Mouse (Mus musculus): ENCODE data around the gene Grin2c. TPM values are rescaled to one million over a fixed set of nuclear protein-coding genes. Genes with fewer than 3 reads are reported as not detected.
A peak's percentile ranks its signal among the peaks of the same experiment; 100 is the strongest.

Grin2c gene
- polyA plus RNA-seq, 1 experiment from 2014 or later: 0.09 TPM

- ATAC-seq: no peak
- no peak overlapping the region for H3K9ac ChIP-seq
- no peaks in the 10 kb centered on the region; the same call in 1 of the 2 replicates for H3K27me3 ChIP-seq (replicated peaks)
- WGBS: 84% methylated on average over 11 of the region's 11 CpGs
- H3K4me1 ChIP-seq (replicated peaks): peaks cover 24% of the 10 kb centered on the region
- no peak overlapping the region for H3K4me2 ChIP-seq (replicated peaks)
- no peak overlapping the region for H3K27ac ChIP-seq
- no peaks in the 10 kb centered on the region for H3K9me3 ChIP-seq
- no peak overlapping the region for H3K4me3 ChIP-seq (replicated peaks)
- no peaks in the 10 kb centered on the region for H3K36me3 ChIP-seq
Measured at GRCm38 (mm10) chr11:115223451-115223850, 43.6 kb downstream of the Grin2c start.

GRCm38 (mm10) chr11:115222570-115222969, 44.5 kb downstream of the Grin2c start:
- Histone ChIP-seq H3K9ac (no peak overlapping the region), H3K36me3 (no peaks in the 10 kb centered on the region), H3K27me3 (replicated peaks) (no peaks in the 10 kb centered on the region; the same call in 1 of the 2 replicates), H3K4me1 (replicated peaks) (peaks cover 24% of the 10 kb centered on the region), H3K9me3 (no peaks in the 10 kb centered on the region), H3K4me2 (replicated peaks) (no peak overlapping the region), H3K27ac (no peak overlapping the region), H3K4me3 (replicated peaks) (no peak overlapping the region)
- 29% methylated on average over 5 of the region's 5 CpGs for WGBS
- ATAC-seq: no peak

GRCm38 (mm10) chr11:115222077-115222476, 45.0 kb downstream of the Grin2c start:
- Histone ChIP-seq H3K9ac (no peak overlapping the region), H3K36me3 (no peaks in the 10 kb centered on the region), H3K4me1 (replicated peaks) (peaks cover 23% of the 10 kb centered on the region), H3K27me3 (replicated peaks) (no peaks in the 10 kb centered on the region; the same call in 1 of the 2 replicates), H3K4me3 (replicated peaks) (no peak overlapping the region), H3K27ac (no peak overlapping the region), H3K9me3 (no peaks in the 10 kb centered on the region), H3K4me2 (replicated peaks) (no peak overlapping the region)
- 37% methylated on average over 12 of the region's 12 CpGs for WGBS
- ATAC-seq: no peak

- no peak overlapping the region for H3K9ac ChIP-seq
- H3K36me3 ChIP-seq: no peaks in the 10 kb centered on the region
- H3K4me2 ChIP-seq (replicated peaks): no peak overlapping the region
- H3K9me3 ChIP-seq: no peaks in the 10 kb centered on the region
- no peak; the same call in 1 of the 2 replicates for ATAC-seq
- no peak overlapping the region for H3K27ac ChIP-seq
- no peak overlapping the region for H3K4me3 ChIP-seq (replicated peaks)
- WGBS: 84% methylated on average over 10 of the region's 10 CpGs
- H3K4me1 ChIP-seq (replicated peaks): peaks cover 19% of the 10 kb centered on the region
- no peaks in the 10 kb centered on the region; the same call in 1 of the 2 replicates for H3K27me3 ChIP-seq (replicated peaks)
Measured at GRCm38 (mm10) chr11:115219685-115220084, 47.4 kb downstream of the Grin2c start.

GRCm38 (mm10) chr11:115219263-115219662, 47.8 kb downstream of the Grin2c start:
- Histone ChIP-seq H3K9me3 (no peaks in the 10 kb centered on the region), H3K27ac (no peak overlapping the region), H3K36me3 (no peaks in the 10 kb centered on the region), H3K27me3 (replicated peaks) (no peaks in the 10 kb centered on the region; the same call in 1 of the 2 replicates), H3K4me1 (replicated peaks) (peaks cover 19% of the 10 kb centered on the region), H3K9ac (no peak overlapping the region), H3K4me2 (replicated peaks) (no peak overlapping the region), H3K4me3 (replicated peaks) (no peak overlapping the region)
- ATAC-seq: peak; percentile 57
- WGBS: 49% methylated on average over 9 of the region's 9 CpGs

GRCm38 (mm10) chr11:115217439-115218410, 49.3 kb downstream of the Grin2c start:
- H3K27me3 ChIP-seq (replicated peaks): no peaks in the 10 kb centered on the region
- no peak overlapping the region for H3K9ac ChIP-seq
- WGBS: 57% methylated on average over 18 of the region's 18 CpGs
- no peaks in the 10 kb centered on the region for H3K36me3 ChIP-seq
- ATAC-seq: no peak
- no peak overlapping the region for H3K4me3 ChIP-seq (replicated peaks)
- no peaks in the 10 kb centered on the region for H3K9me3 ChIP-seq
- H3K27ac ChIP-seq: no peak overlapping the region
- no peak overlapping the region for H3K4me2 ChIP-seq (replicated peaks)
- peaks cover 15% of the 10 kb centered on the region for H3K4me1 ChIP-seq (replicated peaks)

GRCm38 (mm10) chr11:115215123-115215522, 51.9 kb downstream of the Grin2c start:
- H3K4me3 ChIP-seq (replicated peaks): no peak overlapping the region
- H3K4me2 ChIP-seq (replicated peaks): no peak overlapping the region
- ATAC-seq: no peak
- H3K9me3 ChIP-seq: no peaks in the 10 kb centered on the region
- H3K4me1 ChIP-seq (replicated peaks): peaks cover 8% of the 10 kb centered on the region; the same call in 1 of the 2 replicates
- no peak overlapping the region for H3K9ac ChIP-seq
- H3K27me3 ChIP-seq (replicated peaks): no peaks in the 10 kb centered on the region
- no peak overlapping the region for H3K27ac ChIP-seq
- 37% methylated on average over 4 of the region's 5 CpGs for WGBS
- H3K36me3 ChIP-seq: no peaks in the 10 kb centered on the region

GRCm38 (mm10) chr11:115212116-115212515, 54.9 kb downstream of the Grin2c start:
- 44% methylated on average over 13 of the region's 13 CpGs for WGBS

GRCm38 (mm10) chr11:115209958-115210357, 57.1 kb downstream of the Grin2c start:
- H3K4me2 ChIP-seq (replicated peaks): no peak overlapping the region
- H3K9ac ChIP-seq: no peak overlapping the region
- no peaks in the 10 kb centered on the region for H3K4me1 ChIP-seq (replicated peaks)
- H3K4me3 ChIP-seq (replicated peaks): no peak overlapping the region
- no peaks in the 10 kb centered on the region for H3K9me3 ChIP-seq
- ATAC-seq: no peak
- WGBS: 77% methylated on average over 7 of the region's 7 CpGs
- 0 out of 2 replicates have a peak, but pooled peaks cover 3% of the 10 kb centered on the region for H3K36me3 ChIP-seq
- H3K27ac ChIP-seq: no peak overlapping the region
- no peaks in the 10 kb centered on the region for H3K27me3 ChIP-seq (replicated peaks)

More at GRCm38 (mm10) chr11:115212116-115212515, 54.9 kb downstream of the Grin2c start:
- ATAC-seq: no peak
- H3K4me3 ChIP-seq (replicated peaks): no peak overlapping the region
- H3K36me3 ChIP-seq: no peaks in the 10 kb centered on the region
- H3K4me2 ChIP-seq (replicated peaks): no peak overlapping the region
- H3K4me1 ChIP-seq (replicated peaks): no peaks in the 10 kb centered on the region
- no peaks in the 10 kb centered on the region for H3K9me3 ChIP-seq
- no peak overlapping the region for H3K9ac ChIP-seq
- H3K27me3 ChIP-seq (replicated peaks): no peaks in the 10 kb centered on the region
- H3K27ac ChIP-seq: no peak overlapping the region

GRCm38 (mm10) chr11:115208776-115209732, 58.0 kb downstream of the Grin2c start:
- no peak for ATAC-seq
- H3K27me3 ChIP-seq (replicated peaks): no peaks in the 10 kb centered on the region
- H3K4me1 ChIP-seq (replicated peaks): no peaks in the 10 kb centered on the region
- no peak overlapping the region for H3K27ac ChIP-seq
- no peak overlapping the region for H3K9ac ChIP-seq
- no peak overlapping the region for H3K4me2 ChIP-seq (replicated peaks)
- 0 out of 2 replicates have a peak, but pooled peaks cover 3% of the 10 kb centered on the region for H3K36me3 ChIP-seq
- H3K9me3 ChIP-seq: no peaks in the 10 kb centered on the region
- 81% methylated on average over 25 of the region's 25 CpGs for WGBS
- no peak overlapping the region for H3K4me3 ChIP-seq (replicated peaks)

GRCm38 (mm10) chr11:115208126-115208525, 58.9 kb downstream of the Grin2c start:
- ATAC-seq: no peak
- Histone ChIP-seq H3K4me1 (replicated peaks) (no peaks in the 10 kb centered on the region), H3K27ac (no peak overlapping the region), H3K27me3 (replicated peaks) (no peaks in the 10 kb centered on the region), H3K4me2 (replicated peaks) (no peak overlapping the region), H3K9me3 (no peaks in the 10 kb centered on the region), H3K36me3 (0 out of 2 replicates have a peak, but pooled peaks cover 3% of the 10 kb centered on the region), H3K4me3 (replicated peaks) (no peak overlapping the region), H3K9ac (no peak overlapping the region)
- WGBS: 68% methylated on average over 12 of the region's 12 CpGs

GRCm38 (mm10) chr11:115202756-115203155, 64.3 kb downstream of the Grin2c start:
- WGBS: 94% methylated on average over 9 of the region's 9 CpGs
- Histone ChIP-seq H3K4me2 (replicated peaks) (no peak overlapping the region), H3K27ac (no peak overlapping the region), H3K4me1 (replicated peaks) (no peaks in the 10 kb centered on the region), H3K9me3 (no peaks in the 10 kb centered on the region), H3K4me3 (replicated peaks) (no peak overlapping the region), H3K9ac (no peak overlapping the region), H3K36me3 (0 out of 2 replicates have a peak, but pooled peaks cover 3% of the 10 kb centered on the region), H3K27me3 (replicated peaks) (no peaks in the 10 kb centered on the region)
- peak; percentile 32; the same call in 1 of the 2 replicates for ATAC-seq
